Mouse (Mus musculus) liver, embryonic 12.5 days (tissue): Measurements from ENCODE around the gene Eif4e3. TPM values are rescaled to one million over a fixed set of nuclear protein-coding genes. Genes with fewer than 3 reads are reported as not detected.
A peak's percentile ranks its signal among the peaks of the same experiment; 100 is the strongest.

Experiments used
- ATAC-seq: fragments of 200-750 bp; cut with Nextera tagmentation; 2 replicates; pipeline ENCODE4 v1.8.0; 2017; ENCODE audit warnings: moderate number of reproducible peaks, mild to moderate bottlenecking, moderate library complexity
- H3K27ac ChIP-seq: fragments of 300-500 bp; sonication (generic); 2 replicates; pipeline ENCODE4 v1.5.1; 2016; ENCODE audit warnings: mild to moderate bottlenecking
- H3K27me3 ChIP-seq: fragments of 300-500 bp; sonication (generic); replicated peaks from 2 replicates; pipeline ENCODE4 v1.6.1; 2016; ENCODE audit warnings: mild to moderate bottlenecking, moderate library complexity
- H3K36me3 ChIP-seq: fragments of 300-500 bp; sonication (generic); 2 replicates; pipeline ENCODE4 v1.6.1; 2016; ENCODE audit warnings: mild to moderate bottlenecking, moderate library complexity
- H3K4me1 ChIP-seq: fragments of 300-500 bp; sonication (generic); 2 replicates; pipeline ENCODE4 v1.6.1; 2016
- H3K4me2 ChIP-seq: fragments of 300-500 bp; sonication (generic); 2 replicates; pipeline ENCODE4 v1.6.1; 2016; ENCODE audit warnings: mild to moderate bottlenecking, moderate library complexity
- H3K4me3 ChIP-seq: fragments of 300-500 bp; sonication (generic); 2 replicates; pipeline ENCODE4 v1.5.1; 2016; ENCODE audit warnings: mild to moderate bottlenecking, moderate library complexity
- H3K9ac ChIP-seq: fragments of 300-500 bp; sonication (generic); 2 replicates; pipeline ENCODE4 v1.6.1; 2016; ENCODE audit warnings: mild to moderate bottlenecking, moderate library complexity
- H3K9me3 ChIP-seq: fragments of 300-500 bp; sonication (generic); replicated peaks from 2 replicates; pipeline ENCODE4 v1.6.1; 2016; ENCODE audit warnings: mild to moderate bottlenecking, moderate library complexity
- WGBS: fragments of 180-500 bp; shearing (Covaris S2); methylation state at CpG from one replicate; pipeline ENCODE4 v1.1.7; 2016; ENCODE audit not compliant: insufficient replicate concordance; 5-methylcytosine and 5-hydroxymethylcytosine counted together
- polyA plus RNA-seq: library from polyadenylated mRNA; unstranded; fragments of >200 nt; fragmentation: Nextera tagmentation; extraction: Ambion mirVana; gene quantifications from 2 replicates; pipeline ENCODE4 v1.2.1, GENCODE M21; 2016

Gene Eif4e3
- polyA plus RNA-seq, 1 experiment from 2014 or later, result 2.3 TPM

DNA sequence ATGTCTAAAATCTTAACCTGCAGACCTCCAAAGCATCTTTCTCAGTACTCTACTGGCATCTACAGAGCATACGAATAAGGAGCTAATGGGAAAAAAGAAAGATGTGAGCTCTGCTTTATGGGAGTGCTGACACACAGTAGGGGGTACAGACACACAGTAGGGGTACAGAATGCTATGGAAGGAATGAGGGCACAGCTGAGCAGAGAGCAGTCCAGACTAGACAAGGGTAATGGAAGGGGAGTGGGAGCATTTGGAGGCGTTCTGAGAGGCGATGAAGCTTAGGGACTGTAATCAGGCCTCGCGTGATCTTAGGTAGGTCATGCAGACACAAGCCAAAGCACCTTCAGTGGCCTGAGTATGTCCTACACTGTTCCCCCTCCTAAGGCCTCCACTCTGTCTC is 17.4 kb upstream of the Eif4e3 start:
- Histone ChIP-seq H3K36me3 (no peaks in the 10 kb centered on the region), H3K9ac (no peak overlapping the region), H3K4me1 (no peaks in the 10 kb centered on the region), H3K27ac (no peak overlapping the region), H3K9me3 (no peaks in the 10 kb centered on the region), H3K4me2 (no peak overlapping the region), H3K4me3 (no peak overlapping the region), H3K27me3 (peaks cover 13% of the 10 kb centered on the region; the same call in 1 of the 2 replicates)
- no peak for ATAC-seq
- 80% methylated on average over 5 of the region's 5 CpGs for WGBS

DNA sequence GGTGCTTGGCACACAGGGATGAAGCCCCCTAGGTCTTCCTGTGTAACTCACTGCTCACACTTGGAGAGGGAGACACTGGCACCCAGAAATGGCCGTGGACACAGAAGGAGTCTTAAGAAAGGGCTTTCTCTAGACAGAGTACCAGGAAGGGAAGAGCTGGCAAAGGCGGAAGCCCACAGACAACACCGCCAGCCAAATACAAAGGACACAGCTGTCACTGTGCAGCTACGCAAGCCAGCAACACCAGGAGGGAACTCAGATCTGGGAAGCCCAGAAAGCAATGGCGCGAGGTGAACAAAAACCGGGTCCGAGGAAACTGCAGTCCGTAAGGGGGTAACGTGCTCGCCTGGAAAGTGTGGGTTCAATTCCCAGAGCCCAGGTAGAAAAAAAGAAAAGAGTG is 11.5 kb upstream of the Eif4e3 start:
- no peak overlapping the region for H3K9ac ChIP-seq
- no peaks in the 10 kb centered on the region for H3K36me3 ChIP-seq
- no peaks in the 10 kb centered on the region for H3K9me3 ChIP-seq
- no peaks in the 10 kb centered on the region; the same call in 1 of the 2 replicates for H3K27me3 ChIP-seq
- no peak overlapping the region for H3K4me3 ChIP-seq
- ATAC-seq, result no peak
- no peak overlapping the region for H3K4me2 ChIP-seq
- no peak overlapping the region for H3K27ac ChIP-seq
- 69% methylated on average over 11 of the region's 11 CpGs for WGBS
- no peaks in the 10 kb centered on the region for H3K4me1 ChIP-seq

- Histone ChIP-seq H3K4me1 (no peaks in the 10 kb centered on the region), H3K27ac (no peak overlapping the region), H3K4me2 (no peak overlapping the region), H3K9me3 (no peaks in the 10 kb centered on the region), H3K9ac (no peak overlapping the region), H3K27me3 (no peaks in the 10 kb centered on the region; the same call in 1 of the 2 replicates), H3K4me3 (no peak overlapping the region), H3K36me3 (no peaks in the 10 kb centered on the region)
- 61% methylated on average over 8 of the region's 8 CpGs for WGBS
- no peak for ATAC-seq
Observed at GRCm38 (mm10) chr6:99677325-99677724, 10.8 kb upstream of the Eif4e3 start.

GRCm38 (mm10) chr6:99674482-99674881 is 7.9 kb upstream of the Eif4e3 start:
- no peaks in the 10 kb centered on the region for H3K36me3 ChIP-seq
- ATAC-seq, result no peak
- H3K9ac ChIP-seq, result no peak overlapping the region
- H3K4me3 ChIP-seq, result no peak overlapping the region
- no peaks in the 10 kb centered on the region for H3K4me1 ChIP-seq
- no peaks in the 10 kb centered on the region for H3K9me3 ChIP-seq
- H3K27ac ChIP-seq, result no peak overlapping the region
- peaks cover 6% of the 10 kb centered on the region; the same call in 1 of the 2 replicates for H3K27me3 ChIP-seq
- H3K4me2 ChIP-seq, result no peak overlapping the region
- WGBS, result 62% methylated on average over 4 of the region's 4 CpGs

DNA sequence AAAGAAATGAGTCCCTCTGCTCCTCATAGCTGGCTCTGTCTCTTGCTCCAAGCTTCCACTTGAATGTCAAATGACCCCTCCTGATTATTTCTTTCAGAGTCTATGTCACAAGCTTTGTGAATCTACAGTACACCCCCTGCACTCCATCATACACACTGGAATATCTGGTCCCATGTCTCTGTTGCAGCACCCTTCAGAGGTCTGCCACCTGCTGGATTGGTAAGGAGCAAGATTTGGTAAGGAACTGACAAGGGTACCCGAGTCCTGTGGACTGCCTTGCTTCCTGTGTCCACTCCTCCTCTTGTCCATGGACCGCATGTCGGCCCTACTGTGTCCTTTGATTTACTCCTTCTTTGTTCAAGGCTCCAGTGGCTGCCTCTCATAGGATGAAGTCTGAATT is 5.2 kb upstream of the Eif4e3 start:
- WGBS, result 43% methylated on average over 3 of the region's 3 CpGs
- H3K27ac ChIP-seq, result no peak overlapping the region
- H3K4me3 ChIP-seq, result no peak overlapping the region
- H3K4me2 ChIP-seq, result no peak overlapping the region
- no peak for ATAC-seq
- H3K36me3 ChIP-seq, result no peaks in the 10 kb centered on the region
- H3K9ac ChIP-seq, result no peak overlapping the region
- no peaks in the 10 kb centered on the region for H3K9me3 ChIP-seq
- 0 out of 2 replicates have a peak, but pooled peaks cover 4% of the 10 kb centered on the region for H3K4me1 ChIP-seq
- H3K27me3 ChIP-seq, result peaks cover 33% of the 10 kb centered on the region

DNA sequence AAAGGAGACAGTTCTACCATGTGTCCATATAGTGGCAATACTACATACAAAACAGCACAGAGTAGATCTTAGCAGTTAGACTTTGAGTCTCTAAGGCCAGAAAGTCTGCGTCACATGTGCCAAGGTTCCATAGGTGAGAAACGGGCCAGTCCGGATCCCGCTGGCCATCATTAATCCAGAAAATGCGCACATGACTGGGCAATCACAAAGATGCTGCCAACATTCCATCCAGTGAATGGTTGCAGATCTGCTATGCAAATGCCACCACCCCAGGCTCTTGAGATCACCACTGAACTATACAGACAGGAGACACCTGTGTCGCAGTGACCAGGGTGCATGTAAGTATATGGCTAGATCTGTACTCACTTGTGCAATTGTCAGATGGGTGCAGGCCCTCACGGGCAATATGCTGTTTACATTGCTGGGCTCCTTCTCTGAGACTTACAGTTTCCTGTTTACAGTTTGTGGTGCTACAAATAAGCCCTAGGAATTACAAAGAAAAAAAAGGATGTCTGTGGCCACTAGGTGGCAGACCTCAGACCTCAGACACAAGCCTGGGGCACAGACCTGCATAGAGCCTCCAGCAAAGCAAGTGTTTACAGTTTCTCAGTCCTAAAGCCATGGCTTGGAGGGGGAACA is 4.0 kb upstream of the Eif4e3 start:
- 72% methylated on average over 7 of the region's 7 CpGs for WGBS
- Histone ChIP-seq H3K27me3 (peaks cover 44% of the 10 kb centered on the region), H3K27ac (no peak overlapping the region), H3K36me3 (no peaks in the 10 kb centered on the region), H3K4me1 (peaks cover 15% of the 10 kb centered on the region; the same call in 1 of the 2 replicates), H3K4me3 (no peak overlapping the region), H3K9ac (no peak overlapping the region), H3K9me3 (no peaks in the 10 kb centered on the region), H3K4me2 (no peak overlapping the region)
- no peak for ATAC-seq

GRCm38 (mm10) chr6:99669481-99670325 is 3.1 kb upstream of the Eif4e3 start:
- WGBS, result 40% methylated on average over 5 of the region's 5 CpGs
- no peaks in the 10 kb centered on the region for H3K9me3 ChIP-seq
- no peaks in the 10 kb centered on the region for H3K36me3 ChIP-seq
- no peak overlapping the region for H3K4me2 ChIP-seq
- ATAC-seq, result no peak
- no peak overlapping the region for H3K9ac ChIP-seq
- no peak overlapping the region for H3K27ac ChIP-seq
- no peak overlapping the region for H3K4me3 ChIP-seq
- H3K27me3 ChIP-seq, result peaks cover 53% of the 10 kb centered on the region
- H3K4me1 ChIP-seq, result peaks cover 19% of the 10 kb centered on the region; the same call in 1 of the 2 replicates

DNA sequence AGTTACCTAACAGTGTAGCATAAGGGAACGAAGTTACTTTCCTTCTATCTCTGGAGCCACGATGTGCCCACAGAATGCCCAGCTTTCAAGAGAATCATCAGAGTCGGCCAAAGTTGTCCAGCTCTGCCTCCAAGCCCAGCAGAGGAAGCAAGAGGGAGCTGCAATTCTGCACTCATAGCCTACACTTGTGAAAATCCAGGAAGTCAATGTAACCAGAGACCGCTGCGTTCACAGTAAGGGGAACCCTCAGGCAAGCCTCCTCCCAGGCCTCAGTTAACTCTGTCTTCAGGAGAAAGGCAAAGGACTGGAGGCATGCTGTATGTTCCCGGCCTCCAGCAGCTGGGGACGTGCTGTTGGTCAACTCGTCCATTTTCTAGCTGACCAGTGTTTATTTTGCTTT is 719 bp upstream of the Eif4e3 start:
- H3K9me3 ChIP-seq, result no peaks in the 10 kb centered on the region
- WGBS, result 30% methylated on average over 8 of the region's 8 CpGs
- ATAC-seq, result no peak

GRCm38 (mm10) chr6:99665457-99666317 is 884 bp downstream of the Eif4e3 start:
- H3K36me3 ChIP-seq, result no peaks in the 10 kb centered on the region
- H3K27ac ChIP-seq, result no peak overlapping the region
- peak overlapping the region; percentile 63 for H3K4me3 ChIP-seq
- peak overlapping the region; percentile 57; the same call in 1 of the 2 replicates for H3K9ac ChIP-seq
- H3K9me3 ChIP-seq, result no peaks in the 10 kb centered on the region
- peaks cover 68% of the 10 kb centered on the region for H3K27me3 ChIP-seq
- peaks cover 19% of the 10 kb centered on the region; the same call in 1 of the 2 replicates for H3K4me1 ChIP-seq
- 17% methylated on average over 16 of the region's 16 CpGs for WGBS
- peak overlapping the region; percentile 80 for H3K4me2 ChIP-seq
- ATAC-seq, result no peak

More for the DNA sequence above, 719 bp upstream of the Eif4e3 start:
- Histone ChIP-seq H3K27ac (no peak overlapping the region), H3K4me3 (no peak overlapping the region), H3K36me3 (no peaks in the 10 kb centered on the region), H3K4me2 (peak overlapping the region; percentile 80), H3K9ac (no peak overlapping the region), H3K4me1 (peaks cover 19% of the 10 kb centered on the region; the same call in 1 of the 2 replicates), H3K27me3 (peaks cover 68% of the 10 kb centered on the region)

DNA sequence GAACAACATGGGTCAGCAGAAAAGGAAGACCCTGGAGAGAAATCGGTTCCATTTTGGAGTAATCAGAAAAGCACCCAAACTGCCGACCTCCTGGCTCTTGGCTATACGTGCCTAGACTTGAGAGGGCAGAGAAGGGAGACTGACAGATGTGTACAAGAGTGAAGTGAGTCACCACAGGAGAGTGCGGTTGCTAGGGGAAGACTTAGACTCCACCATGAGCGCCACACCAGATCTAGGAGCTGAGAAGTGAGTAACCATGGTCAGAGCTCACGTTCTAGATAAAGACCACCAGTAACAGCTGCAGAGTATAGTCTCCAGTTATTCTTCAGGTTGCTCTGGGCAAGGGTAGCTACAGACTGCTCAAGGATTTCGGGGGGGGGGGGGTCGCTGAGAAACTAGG is 3.3 kb downstream of the Eif4e3 start:
- Histone ChIP-seq H3K4me1 (peaks cover 19% of the 10 kb centered on the region; the same call in 1 of the 2 replicates), H3K36me3 (no peaks in the 10 kb centered on the region), H3K4me3 (no peak overlapping the region), H3K9me3 (no peaks in the 10 kb centered on the region), H3K9ac (no peak overlapping the region), H3K27me3 (peaks cover 50% of the 10 kb centered on the region), H3K27ac (no peak overlapping the region), H3K4me2 (no peak overlapping the region)
- 64% methylated on average over 8 of the region's 8 CpGs for WGBS
- ATAC-seq, result no peak

- no peak for ATAC-seq
- Histone ChIP-seq H3K4me2 (no peak overlapping the region), H3K27me3 (peaks cover 22% of the 10 kb centered on the region), H3K4me1 (0 out of 2 replicates have a peak, but pooled peaks cover 2% of the 10 kb centered on the region), H3K9me3 (no peaks in the 10 kb centered on the region), H3K9ac (no peak overlapping the region), H3K4me3 (no peak overlapping the region), H3K27ac (no peak overlapping the region), H3K36me3 (no peaks in the 10 kb centered on the region)
- WGBS, result 34% methylated on average over 3 of the region's 3 CpGs
Observed at GRCm38 (mm10) chr6:99660443-99660842, 6.1 kb downstream of the Eif4e3 start.
